Mouse (Mus musculus) ES-Bruce4 (cell line): ENCODE results near the gene Yap1.

Experiments used
- CTCF ChIP-seq: IDR thresholded peaks from one replicate; pipeline ENCODE4 v1.8.1; 2011; ENCODE audit warnings: low read depth, low read length
- POLR2A ChIP-seq: IDR thresholded peaks from one replicate; pipeline ENCODE4 v1.8.1; 2011; ENCODE audit warnings: low read length; ENCODE audit not compliant: insufficient read depth

- TF ChIP-seq CTCF (no peak), POLR2A (no peak)
Observed at GRCm38 (mm10) chr9:8032847-8033246, 28.5 kb upstream of the Yap1 start.
